Mouse (Mus musculus): ENCODE data around the gene Psmc2.

- no peak for TF ChIP-seq POLR2A (IDR thresholded peaks at IDR 0.05; ENCODE audit: insufficient read depth, low read length)
- TF ChIP-seq CTCF (IDR thresholded peaks at IDR 0.05; ENCODE audit: low read depth, low read length), result no peak
- TF ChIP-seq EP300 (IDR thresholded peaks at IDR 0.05; ENCODE audit: insufficient read depth, low read depth, low read length), result no peak
Observed at GRCm38 (mm10) chr5:21745966-21746365, 39.1 kb upstream of the Psmc2 start.

All from ES-Bruce4 (cell line).